Mouse (Mus musculus): Measurements from ENCODE around the gene Ifnl3.
A peak's percentile ranks its signal among the peaks of the same experiment; 100 is the strongest.

Ifnl3 gene

DNA sequence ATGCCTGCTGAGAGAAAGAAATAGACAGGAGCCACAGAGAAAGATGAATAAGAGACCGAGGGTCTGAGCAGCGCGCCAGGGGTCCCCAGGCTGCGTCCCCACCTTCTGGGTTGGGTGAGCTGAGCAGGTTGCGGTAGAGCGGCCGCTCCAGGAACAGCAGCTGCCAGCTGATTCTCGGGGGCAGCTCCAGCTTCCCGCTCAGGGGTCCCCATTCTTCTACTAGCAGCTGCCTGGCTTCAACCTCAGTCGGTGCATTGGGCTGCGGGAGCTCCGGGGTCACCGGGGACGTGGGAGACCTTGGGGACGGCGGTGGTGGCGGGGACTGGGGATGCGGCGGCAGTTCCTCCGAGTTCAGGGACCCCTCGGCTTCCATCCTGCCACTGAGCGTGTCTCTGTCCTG, 24.0 kb downstream of the Ifnl3 start:
- DNase-seq (ENCODE audit: low spot score): no peak

DNA sequence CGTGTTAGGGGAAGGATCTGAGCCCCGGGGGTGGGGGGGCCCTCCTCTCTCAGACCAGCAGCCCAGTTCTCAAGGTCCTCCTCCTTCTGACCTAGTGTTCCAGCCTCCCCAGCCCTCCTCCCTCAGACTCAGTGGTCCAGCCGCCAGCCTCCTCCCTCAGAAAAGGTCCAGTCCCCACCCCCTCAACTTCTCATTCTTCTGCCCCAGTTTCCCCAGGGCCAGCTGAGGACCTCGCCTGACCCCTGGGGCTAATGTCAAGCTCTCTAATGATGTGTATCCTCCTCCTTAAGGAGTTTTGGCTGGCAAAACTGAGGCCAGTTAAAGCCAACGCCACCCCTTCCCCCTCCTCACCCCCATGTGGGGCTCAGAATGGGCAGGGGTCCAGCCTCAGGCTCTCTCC, 24.5 kb downstream of the Ifnl3 start, which contains the start of gene Nccrp1:
Gene Nccrp1, minus strand, starts transcription at position 101 of the 400 bp plus-strand sequence.
- DNase-seq (ENCODE audit: low spot score): no peak

DNA sequence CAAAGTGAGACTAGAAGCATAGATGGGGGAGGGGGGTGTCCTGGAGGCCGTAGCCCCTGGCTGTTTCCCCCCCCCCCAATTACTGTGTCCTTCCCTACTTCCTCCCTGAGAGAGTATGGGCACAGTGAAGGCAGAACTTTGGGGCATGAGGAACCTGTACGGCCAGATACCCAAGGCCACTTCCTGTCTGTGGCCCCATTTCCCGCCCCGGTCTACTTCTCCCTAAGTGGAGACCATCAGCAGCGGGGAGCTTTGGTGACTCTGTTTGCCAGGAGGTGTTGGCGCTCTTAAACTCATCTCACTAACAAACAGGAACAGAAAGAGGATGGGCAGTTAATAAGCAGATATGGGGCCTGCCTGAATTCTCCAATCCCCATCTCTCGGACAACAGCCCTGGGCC, 25.0 kb downstream of the Ifnl3 start:
- DNase-seq (ENCODE audit: low spot score): no peak

DNA sequence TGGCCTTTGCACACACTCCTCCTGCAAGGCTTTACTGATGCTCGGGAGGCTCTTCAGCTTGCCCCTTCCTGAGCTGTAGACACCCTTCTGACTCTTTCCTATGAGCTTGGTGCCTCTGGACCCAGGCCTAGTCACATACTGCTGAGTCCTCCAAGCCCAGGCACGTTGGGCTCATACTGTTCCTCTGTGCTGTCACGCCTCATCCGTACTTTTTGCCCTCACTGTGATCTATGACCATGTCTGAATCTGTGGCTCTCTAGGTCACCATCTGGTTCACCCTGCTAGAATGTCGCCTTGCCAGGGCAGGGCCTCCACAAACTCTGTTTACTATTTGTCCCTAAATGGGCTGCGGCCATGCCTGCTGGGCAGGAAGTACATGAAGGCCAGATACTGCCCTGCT, 30.4 kb downstream of the Ifnl3 start:
- no peak for DNase-seq (ENCODE audit: low spot score)

DNA sequence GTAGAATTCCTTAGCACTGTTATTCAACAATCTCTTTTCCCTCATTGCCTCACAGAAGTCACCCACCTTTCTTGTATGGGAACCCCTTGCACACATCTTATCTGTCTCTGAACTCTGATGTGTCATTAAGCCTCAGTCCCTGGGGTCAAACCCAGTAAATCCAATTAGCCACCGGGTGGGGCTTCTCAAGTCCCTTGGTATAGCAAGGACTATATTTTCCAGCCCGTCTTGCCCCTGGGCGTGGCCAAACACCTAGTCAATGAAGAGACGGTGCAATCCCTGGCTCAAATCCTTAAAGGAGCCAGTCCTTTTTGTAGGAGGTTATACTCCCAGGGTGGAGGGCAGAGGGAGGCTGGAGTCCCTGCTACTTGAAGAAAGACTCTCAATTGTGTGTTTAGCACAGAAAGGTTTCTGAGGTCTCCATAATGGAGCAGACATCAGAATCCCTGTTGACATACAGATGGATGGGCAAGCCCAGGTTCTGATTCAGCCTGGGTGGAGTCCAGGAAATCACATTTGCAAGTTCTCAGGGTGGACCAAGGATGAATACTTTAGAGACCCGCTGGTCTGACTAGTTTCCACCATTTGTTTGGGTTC, 33.4 kb downstream of the Ifnl3 start:
- DNase-seq (ENCODE audit: low spot score): no peak

DNA sequence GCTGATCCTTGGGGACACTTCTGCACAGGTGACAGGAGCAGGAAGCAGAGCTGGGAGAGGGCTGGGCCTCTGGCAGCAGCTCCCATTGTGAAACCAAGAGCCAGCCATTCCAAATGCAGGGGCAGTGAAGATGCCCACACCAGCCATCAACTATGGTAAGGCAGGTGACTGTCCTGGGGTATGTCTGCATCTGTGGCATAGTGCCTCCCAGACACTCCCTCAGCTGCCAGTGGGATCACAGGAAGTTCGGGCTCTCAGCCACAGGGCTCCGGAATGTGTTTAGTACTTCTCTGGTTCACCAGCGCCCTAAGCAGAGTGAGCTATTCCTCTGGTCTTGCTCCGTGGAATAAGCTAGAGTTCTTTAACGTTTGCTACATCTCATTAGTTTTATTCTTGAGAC, 34.4 kb downstream of the Ifnl3 start:
- no peak for DNase-seq (ENCODE audit: low spot score)

DNA sequence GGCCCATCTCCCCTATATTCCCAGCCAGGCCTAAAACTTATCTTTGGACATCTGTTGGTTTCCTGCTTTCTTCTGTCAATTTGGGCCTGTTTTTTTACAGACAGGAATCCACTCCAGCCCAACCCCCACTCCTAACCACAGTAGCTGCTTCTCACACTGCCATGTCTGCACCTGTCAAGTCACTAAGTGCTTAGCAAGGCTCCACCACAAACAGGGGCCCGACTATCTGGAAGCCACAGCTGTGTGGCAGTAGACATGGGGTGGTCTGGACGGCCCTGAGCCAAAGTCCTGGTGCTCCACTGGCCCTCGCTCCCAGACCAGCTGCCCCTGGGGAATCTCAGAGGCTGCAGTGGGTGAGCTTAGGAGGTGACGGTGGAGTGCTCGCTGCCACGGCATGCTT, 35.1 kb downstream of the Ifnl3 start:
- peak; percentile 42 for DNase-seq (ENCODE audit: low spot score)

DNA sequence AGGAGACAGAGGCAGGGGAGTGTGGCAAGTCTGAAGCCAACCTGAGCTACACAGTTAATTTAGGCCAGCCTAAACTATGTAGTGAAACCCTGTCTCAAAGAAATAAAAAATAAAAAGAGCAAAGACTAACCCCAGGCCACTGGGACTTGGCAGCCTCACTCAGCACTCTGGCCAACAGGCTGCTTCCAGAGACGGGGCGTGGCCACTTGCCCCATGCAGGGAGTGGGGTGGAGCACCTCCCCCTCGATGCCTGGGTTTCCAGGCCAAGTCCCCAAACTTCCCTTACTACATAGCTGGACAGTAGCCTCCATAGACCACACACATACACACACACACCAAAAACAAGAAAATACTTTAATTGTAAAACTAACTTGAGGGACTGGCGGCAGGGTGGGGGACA, 35.9 kb downstream of the Ifnl3 start:
- DNase-seq (ENCODE audit: low spot score): no peak

DNA sequence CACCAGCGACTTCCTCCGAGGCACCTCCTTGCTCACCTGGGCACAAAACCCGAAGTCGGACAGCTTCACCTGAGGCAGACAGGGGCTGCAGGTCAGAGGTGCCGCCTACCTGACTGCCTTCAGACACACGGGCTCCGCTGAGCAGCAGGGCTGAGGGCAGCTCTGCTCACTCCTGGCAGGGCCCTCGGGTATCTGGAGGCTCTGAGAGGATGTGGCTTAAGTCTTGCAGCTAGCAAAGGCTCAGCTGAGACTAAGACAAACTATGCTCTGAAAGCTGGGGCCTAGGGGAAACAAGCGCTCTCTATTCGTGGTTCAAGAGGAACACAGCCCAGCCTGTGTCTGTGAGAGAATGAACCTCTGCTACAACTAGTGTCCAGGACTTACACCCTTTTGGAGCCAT, 38.2 kb downstream of the Ifnl3 start:
- DNase-seq (ENCODE audit: low spot score): no peak

DNA sequence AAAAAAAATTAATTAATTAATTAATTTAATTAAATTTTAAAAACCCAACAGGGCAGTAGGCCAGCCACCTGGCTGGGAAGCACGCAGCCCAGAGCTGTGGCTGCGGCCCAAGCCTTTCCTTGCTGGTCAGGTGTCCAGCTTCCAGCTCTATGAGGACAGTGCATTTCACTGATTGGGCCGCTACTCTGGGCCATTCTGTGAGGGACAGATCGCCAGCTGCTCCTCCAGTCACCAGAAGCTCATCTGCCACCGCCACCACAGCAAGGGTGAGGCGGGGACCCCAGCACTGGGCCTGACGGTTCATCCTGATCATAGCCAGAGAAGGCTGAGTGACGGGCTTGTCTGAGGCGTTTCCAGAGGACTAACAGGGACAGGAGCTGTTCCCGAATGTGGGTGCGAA, 39.3 kb downstream of the Ifnl3 start:
- no peak for DNase-seq (ENCODE audit: low spot score)

DNA sequence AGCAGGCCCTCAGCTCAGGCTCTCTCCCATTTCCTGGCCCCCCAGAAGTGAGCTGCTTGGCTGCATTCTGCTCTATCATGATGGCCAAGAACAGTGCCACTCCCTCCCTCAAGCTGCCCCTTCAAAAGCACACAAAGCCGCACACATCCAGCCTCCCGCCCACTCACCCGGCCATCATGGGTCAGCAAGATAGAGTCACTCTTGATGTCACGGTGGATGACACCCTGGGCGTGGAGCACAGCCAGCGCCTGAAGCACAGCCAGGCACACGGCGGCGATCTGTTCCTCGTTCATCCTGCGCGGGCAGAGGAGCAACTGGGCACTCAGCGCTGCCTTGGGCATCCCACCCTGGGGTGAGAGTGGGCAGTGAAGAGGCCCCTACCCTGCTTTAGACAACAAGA, 39.7 kb downstream of the Ifnl3 start:
- DNase-seq (ENCODE audit: low spot score): no peak

DNA sequence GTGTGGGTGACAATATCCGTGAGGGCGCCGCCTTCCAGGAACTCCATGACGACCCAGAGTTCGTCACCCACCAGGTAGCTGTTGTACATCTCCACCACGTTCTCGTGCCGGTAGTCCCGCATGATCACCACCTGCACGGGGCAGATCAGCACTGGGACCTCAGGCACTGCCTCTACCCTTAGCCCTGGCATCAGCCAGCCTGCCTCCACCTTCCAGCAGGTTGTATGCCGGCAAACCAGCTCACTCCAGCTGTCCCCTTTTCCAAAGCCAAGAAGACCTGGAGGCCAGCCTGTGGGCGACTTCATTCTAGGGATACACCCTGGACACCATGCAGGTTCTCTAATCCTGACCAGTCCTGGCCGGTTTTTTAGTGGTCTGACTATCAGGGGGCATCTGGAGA, 40.3 kb downstream of the Ifnl3 start:
- DNase-seq (ENCODE audit: low spot score): no peak

DNA sequence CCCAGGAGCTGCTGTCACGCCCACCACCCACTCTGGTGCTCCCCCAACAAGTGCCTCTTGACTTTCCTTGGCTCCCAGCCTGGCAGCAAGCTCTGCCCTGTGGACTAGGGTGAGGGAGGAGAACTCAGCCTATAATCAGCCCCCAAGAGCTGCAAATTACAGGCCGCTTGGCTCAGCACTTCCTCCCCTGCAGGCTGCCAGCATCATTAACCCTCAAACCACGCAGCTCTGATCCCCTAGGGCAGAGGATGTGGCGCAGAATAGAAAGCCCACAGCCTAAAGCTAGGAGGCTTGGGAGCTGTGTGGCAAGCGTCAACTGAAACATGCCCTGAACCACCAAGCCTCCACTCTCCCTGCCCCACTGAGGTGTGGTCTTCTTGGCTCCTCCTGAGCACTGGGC, 42.8 kb downstream of the Ifnl3 start:
- DNase-seq (ENCODE audit: low spot score): peak; percentile 56

DNA sequence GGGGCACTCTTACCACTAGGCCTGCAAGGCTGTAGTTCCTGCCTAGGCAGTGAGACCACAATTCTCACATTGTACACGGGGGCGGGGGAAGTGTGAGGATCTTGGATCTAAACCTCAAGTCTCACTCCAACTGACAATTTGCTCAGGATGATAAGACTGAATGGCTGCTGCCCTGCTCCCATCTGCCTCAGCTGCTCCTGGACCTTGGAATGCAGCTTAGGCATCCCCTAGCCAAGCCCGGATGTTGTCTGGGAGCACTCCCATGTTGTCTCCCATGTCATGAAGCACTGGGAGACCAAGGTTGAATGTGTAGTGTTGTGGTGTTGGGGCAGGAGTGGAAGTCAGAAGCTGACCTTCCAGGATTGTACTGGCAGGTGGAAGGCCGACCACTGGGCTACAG, 44.9 kb downstream of the Ifnl3 start:
- DNase-seq (ENCODE audit: low spot score): no peak

DNA sequence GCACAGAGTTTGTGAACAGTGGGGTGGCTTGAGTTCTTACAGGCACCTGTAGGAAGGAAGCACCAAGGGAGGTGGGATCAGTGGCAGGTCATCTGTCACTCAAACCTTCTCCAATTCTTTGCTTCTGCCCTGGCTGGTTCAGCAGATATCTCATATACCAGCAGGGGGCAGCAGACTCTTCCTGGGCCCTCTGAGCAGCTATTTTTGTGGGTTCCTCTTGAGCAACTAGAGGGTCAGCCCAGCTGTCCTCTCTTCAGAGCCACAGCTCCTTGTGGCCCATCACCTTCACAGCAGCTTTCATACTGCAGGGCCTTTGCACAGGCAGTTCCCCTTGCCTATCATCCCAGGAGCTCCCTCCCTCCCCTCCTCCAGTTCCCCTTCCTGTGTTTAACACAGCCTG, 45.6 kb downstream of the Ifnl3 start:
- peak; percentile 59 for DNase-seq (ENCODE audit: low spot score)

DNA sequence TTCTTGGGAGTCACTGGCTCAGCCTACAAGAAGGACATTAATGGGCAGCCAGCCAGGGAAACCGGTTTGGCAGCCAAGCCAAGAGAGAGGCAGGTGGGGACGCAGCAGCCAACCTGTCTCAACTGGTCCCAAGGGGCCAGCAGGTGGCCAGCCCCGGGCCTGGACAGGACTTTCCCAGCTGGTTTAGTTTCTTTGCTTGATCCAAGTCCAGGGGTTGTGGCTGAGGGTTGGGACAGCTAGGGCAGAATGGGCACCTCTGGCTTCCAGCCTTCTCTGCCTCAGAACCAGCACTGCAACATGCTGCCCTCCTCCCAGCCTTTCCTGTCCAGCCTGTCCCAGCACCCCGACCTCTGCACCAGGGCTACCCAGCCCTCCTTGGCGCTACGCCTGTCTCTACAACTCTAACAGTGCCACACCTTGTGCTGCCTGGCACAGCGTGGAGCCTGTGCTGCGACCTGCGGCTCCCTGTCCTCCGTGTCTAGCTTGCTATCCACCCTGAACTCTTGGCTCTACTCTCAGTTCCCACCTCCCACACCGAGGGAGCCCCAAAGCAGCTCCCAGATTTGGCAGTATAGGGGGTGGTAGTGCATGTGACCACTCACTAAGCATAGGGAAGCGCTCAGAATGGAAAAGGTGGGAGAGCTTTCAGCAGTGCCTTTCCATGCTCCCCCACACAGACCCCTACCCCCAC, 47.8 kb downstream of the Ifnl3 start:
- DNase-seq (ENCODE audit: low spot score): no peak

DNA sequence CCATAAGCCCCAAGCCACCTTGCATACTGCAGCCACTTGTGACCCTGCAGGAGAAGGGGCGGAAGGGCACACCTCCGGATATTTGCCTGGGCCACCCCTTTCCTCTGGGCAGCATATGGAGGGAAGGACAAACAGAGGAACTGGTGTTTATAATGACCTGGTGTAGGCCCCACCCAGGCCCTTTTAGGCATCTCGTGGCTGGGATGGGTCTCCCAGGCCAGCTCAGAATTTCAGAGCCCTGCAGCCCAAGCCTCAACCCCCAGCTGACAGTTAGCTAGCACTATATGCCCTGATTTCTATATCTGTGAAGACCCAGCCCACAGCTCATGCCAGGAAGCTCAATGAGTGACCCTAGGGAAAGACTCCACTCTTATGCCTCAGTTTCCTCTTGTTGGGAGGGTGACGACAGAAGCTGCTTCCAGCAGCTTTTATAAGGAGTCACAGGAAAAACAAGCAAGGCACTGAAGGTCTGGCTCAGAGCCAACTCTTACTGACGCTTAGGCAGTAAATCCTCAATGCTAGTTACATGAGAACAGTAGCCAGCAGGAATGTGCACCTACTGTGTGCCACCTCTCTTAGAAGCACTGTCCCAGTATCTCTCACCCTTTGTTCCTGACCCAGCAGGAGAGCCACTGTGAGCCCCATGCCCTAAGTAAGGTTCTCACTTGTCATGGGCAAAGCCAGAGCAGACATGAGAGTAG, 48.5 kb downstream of the Ifnl3 start:
- DNase-seq (ENCODE audit: low spot score): no peak

DNA sequence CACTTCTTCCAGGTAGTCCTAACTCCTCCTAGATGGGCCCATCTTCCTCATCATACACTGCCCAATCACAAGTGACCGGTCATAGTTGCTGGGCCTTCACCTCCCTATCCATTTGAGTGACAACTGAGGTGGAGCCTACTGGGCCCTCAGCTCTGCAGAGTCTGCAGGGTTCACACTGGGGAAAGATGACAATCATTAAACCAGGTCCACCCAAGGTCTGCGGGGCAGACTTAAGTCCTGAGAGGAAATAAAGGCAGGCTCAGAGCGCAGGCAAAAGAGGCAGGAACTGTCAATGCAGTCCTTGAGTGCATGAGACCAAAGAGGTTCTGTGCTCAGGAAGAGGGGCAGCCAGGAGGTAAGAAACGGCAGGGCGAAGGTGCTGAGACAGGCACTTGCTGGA, 50.1 kb downstream of the Ifnl3 start:
- no peak for DNase-seq (ENCODE audit: low spot score)

DNA sequence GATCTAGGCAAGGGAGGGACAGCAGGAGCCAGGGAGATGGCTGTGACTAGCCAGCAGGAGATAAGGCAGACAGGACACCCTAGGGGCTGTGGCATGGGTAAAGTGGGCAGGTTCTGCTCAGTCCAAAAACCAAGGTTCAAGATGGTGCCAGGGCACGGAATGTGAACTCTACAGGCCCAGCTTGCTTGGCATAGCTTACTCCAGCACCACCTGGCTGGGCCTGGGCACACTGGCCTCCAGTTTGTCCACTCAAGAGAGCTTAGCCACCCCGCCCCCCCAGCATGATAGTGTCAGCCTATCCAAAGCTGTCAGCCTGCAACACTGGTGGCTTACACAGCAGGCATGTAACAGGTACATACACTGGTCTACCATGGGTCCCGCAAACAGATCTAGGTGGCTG, 50.6 kb downstream of the Ifnl3 start:
- DNase-seq (ENCODE audit: low spot score): no peak

Measured in T-cell, adult 2 months (primary cell).